ENCODE assay signal across 13 mouse cellular contexts in the genomic region with DNA sequence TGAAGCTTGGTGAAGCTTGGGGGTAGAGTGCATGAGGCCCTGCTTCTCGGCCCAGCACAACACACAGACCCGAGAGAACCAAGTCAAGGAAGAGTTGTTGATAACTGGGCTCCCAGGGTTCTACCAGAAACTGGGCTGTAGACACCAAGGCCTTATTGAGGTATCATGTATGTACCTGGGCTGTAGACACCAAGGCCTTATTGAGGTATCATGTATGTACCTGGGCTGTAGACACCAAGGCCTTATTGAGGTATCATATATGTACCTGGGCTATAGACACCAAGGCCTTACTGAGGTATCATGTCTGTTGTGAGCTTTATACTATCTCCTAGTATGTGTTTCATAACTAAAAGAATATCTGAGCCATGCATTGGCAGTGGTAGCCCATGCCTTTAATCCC. TPM values are rescaled to one million over a fixed set of nuclear protein-coding genes. Genes with fewer than 3 reads are reported as not detected.
"Had no signal": no experiment of that assay in that cellular context is flagged by ENCODE, and none has a peak within 500 bp of the region (broad histone marks: within the 10 kb centered on the region; RNA-seq: fewer than 3 reads in every experiment).

No protein-coding gene starts in this region.

RNA-seq across cellular contexts. Expression of a gene that starts 18.6 kb away (rescaled TPM):
- total RNA-seq: common myeloid progenitor, adult 5-6 weeks; gastrocnemius, adult 18-20 months; gastrocnemius, adult 2 months; gastrocnemius, adult 8-10 months; gastrocnemius, postnatal 14 days; gastrocnemius, postnatal 25 days; gastrocnemius, postnatal 36 days; gastrocnemius, postnatal 4 days; granulocyte monocyte progenitor cell, adult 5-6 weeks; heart, adult 18-20 months; heart, adult 2 months had no signal
- polyA plus RNA-seq: erythroblast, embryonic 14.5 days; gonadal fat pad, adult 2 months; heart, adult 2 months had no signal

RNA-seq across cellular contexts. Expression of a gene that starts 54.0 kb away (rescaled TPM):
- polyA plus RNA-seq: erythroblast, embryonic 14.5 days had no signal
